Mouse (Mus musculus): ENCODE results near the gene Alyref. TPM values are rescaled to one million over a fixed set of nuclear protein-coding genes. Genes with fewer than 3 reads are reported as not detected.
A peak's percentile ranks its signal among the peaks of the same experiment; 100 is the strongest.

The Alyref gene
- polyA plus RNA-seq (2014; fragmentation: Nextera tagmentation; extraction: Ambion mirVana), result 318 and 352 TPM in 2 replicates

- H3K4me2 ChIP-seq (ENCODE audit: low read length), result peak within 1 kb of the TSS; percentile 87
- ATAC-seq (peak; percentile 99), DNase-seq (ENCODE audit: low spot score) (peak; percentile 98)
- peak within 1 kb of the TSS; percentile 98 for H3K9ac ChIP-seq (ENCODE audit: low read length)
- no peaks in the 10 kb centered on the region for H3K27me3 ChIP-seq (replicated peaks; ENCODE audit: control insufficient read depth, insufficient read depth, low read length)
- peak within 1 kb of the TSS; percentile 97 for H3K4me3 ChIP-seq (ENCODE audit: low read depth, low read length)
- H3K4me1 ChIP-seq (ENCODE audit: control insufficient read depth, insufficient read depth, low read length), result peaks cover 16% of the 10 kb centered on the region
- H3K27ac ChIP-seq (ENCODE audit: low read depth, low read length), result peak within 1 kb of the TSS; percentile 86
- WGBS, result under 1% methylated on average over 88 of the region's 88 CpGs
- no peaks in the 10 kb centered on the region for H3K9me3 ChIP-seq (replicated peaks; ENCODE audit: control insufficient read depth, low read length)
- peaks cover 58% of the 10 kb centered on the region for H3K36me3 ChIP-seq (ENCODE audit: control insufficient read depth, insufficient read depth, low read length)
Observed at GRCm38 (mm10) chr11:120598283-120598989, at the start of gene Alyref, which contains the start of gene Anapc11. TSS of gene Alyref (minus strand) at chr11:120598365. TSS of gene Anapc11 (plus strand) at chr11:120598421.

- ATAC-seq, result no peak
- Histone ChIP-seq H3K9ac (ENCODE audit: low read length) (no peak overlapping the region), H3K4me2 (ENCODE audit: low read length) (no peak overlapping the region), H3K27ac (ENCODE audit: low read depth, low read length) (no peak overlapping the region), H3K27me3 (replicated peaks; ENCODE audit: control insufficient read depth, insufficient read depth, low read length) (peaks cover 8% of the 10 kb centered on the region; the same call in 1 of the 2 replicates), H3K4me3 (ENCODE audit: low read depth, low read length) (no peak overlapping the region), H3K36me3 (ENCODE audit: control insufficient read depth, insufficient read depth, low read length) (no peaks in the 10 kb centered on the region), H3K9me3 (replicated peaks; ENCODE audit: control insufficient read depth, low read length) (no peaks in the 10 kb centered on the region), H3K4me1 (ENCODE audit: control insufficient read depth, insufficient read depth, low read length) (peaks cover 8% of the 10 kb centered on the region)
- 82% methylated on average over 35 of the region's 35 CpGs for WGBS
- no peak for DNase-seq (ENCODE audit: low spot score)
Observed at GRCm38 (mm10) chr11:120647047-120647830, 49.1 kb upstream of the Alyref start.

- Histone ChIP-seq H3K36me3 (ENCODE audit: control insufficient read depth, insufficient read depth, low read length) (no peaks in the 10 kb centered on the region), H3K4me2 (ENCODE audit: low read length) (peak within 1 kb of the TSS; percentile 83), H3K4me3 (ENCODE audit: low read depth, low read length) (peak within 1 kb of the TSS; percentile 46), H3K9ac (ENCODE audit: low read length) (peak within 1 kb of the TSS; percentile 66), H3K27ac (ENCODE audit: low read depth, low read length) (no peak within 1 kb of the TSS), H3K27me3 (replicated peaks; ENCODE audit: control insufficient read depth, insufficient read depth, low read length) (peaks cover 8% of the 10 kb centered on the region; the same call in 1 of the 2 replicates), H3K4me1 (ENCODE audit: control insufficient read depth, insufficient read depth, low read length) (peaks cover 8% of the 10 kb centered on the region), H3K9me3 (replicated peaks; ENCODE audit: control insufficient read depth, low read length) (no peaks in the 10 kb centered on the region)
- DNase-seq (ENCODE audit: low spot score), result peak; percentile 97
- WGBS, result under 1% methylated on average over 15 of the region's 15 CpGs
- ATAC-seq, result peak; percentile 100
Observed at GRCm38 (mm10) chr11:120643601-120643987, 45.4 kb upstream of the Alyref start, which contains the start of gene Pycr1. TSS of gene Pycr1 (minus strand) at chr11:120643769.

- H3K27ac ChIP-seq (ENCODE audit: low read depth, low read length), result no peak overlapping the region
Observed at GRCm38 (mm10) chr11:120642939-120643600, 44.9 kb upstream of the Alyref start.

GRCm38 (mm10) chr11:120641869-120642268 is 43.7 kb upstream of the Alyref start:
- no peak for ATAC-seq
- H3K9me3 ChIP-seq (replicated peaks; ENCODE audit: control insufficient read depth, low read length), result no peaks in the 10 kb centered on the region
- peaks cover 8% of the 10 kb centered on the region for H3K4me1 ChIP-seq (ENCODE audit: control insufficient read depth, insufficient read depth, low read length)
- no peak overlapping the region for H3K4me3 ChIP-seq (ENCODE audit: low read depth, low read length)
- no peak for DNase-seq (ENCODE audit: low spot score)
- WGBS, result 89% methylated on average over 8 of the region's 8 CpGs
- H3K9ac ChIP-seq (ENCODE audit: low read length), result no peak overlapping the region
- no peaks in the 10 kb centered on the region for H3K27me3 ChIP-seq (replicated peaks; ENCODE audit: control insufficient read depth, insufficient read depth, low read length)
- H3K36me3 ChIP-seq (ENCODE audit: control insufficient read depth, insufficient read depth, low read length), result no peaks in the 10 kb centered on the region
- no peak overlapping the region for H3K4me2 ChIP-seq (ENCODE audit: low read length)
- no peak overlapping the region for H3K27ac ChIP-seq (ENCODE audit: low read depth, low read length)

More at GRCm38 (mm10) chr11:120642939-120643600, 44.9 kb upstream of the Alyref start:
- ATAC-seq, result peak; percentile 65
- no peak for DNase-seq (ENCODE audit: low spot score)
- Histone ChIP-seq H3K9ac (ENCODE audit: low read length) (peak overlapping the region; percentile 66), H3K4me3 (ENCODE audit: low read depth, low read length) (peak overlapping the region; percentile 46), H3K4me2 (ENCODE audit: low read length) (peak overlapping the region; percentile 83), H3K27me3 (replicated peaks; ENCODE audit: control insufficient read depth, insufficient read depth, low read length) (peaks cover 7% of the 10 kb centered on the region; the same call in 1 of the 2 replicates), H3K9me3 (replicated peaks; ENCODE audit: control insufficient read depth, low read length) (no peaks in the 10 kb centered on the region), H3K4me1 (ENCODE audit: control insufficient read depth, insufficient read depth, low read length) (peaks cover 8% of the 10 kb centered on the region), H3K36me3 (ENCODE audit: control insufficient read depth, insufficient read depth, low read length) (no peaks in the 10 kb centered on the region)
- WGBS, result 3% methylated on average over 18 of the region's 18 CpGs

- WGBS, result 63% methylated on average over 9 of the region's 9 CpGs
Observed at GRCm38 (mm10) chr11:120641255-120641654, 43.1 kb upstream of the Alyref start.

GRCm38 (mm10) chr11:120634810-120635209 is 36.6 kb upstream of the Alyref start:
- no peak for ATAC-seq
- WGBS, result 76% methylated on average over 5 of the region's 5 CpGs

More at GRCm38 (mm10) chr11:120641255-120641654, 43.1 kb upstream of the Alyref start:
- no peak overlapping the region for H3K9ac ChIP-seq (ENCODE audit: low read length)
- peaks cover 8% of the 10 kb centered on the region for H3K4me1 ChIP-seq (ENCODE audit: control insufficient read depth, insufficient read depth, low read length)
- H3K4me2 ChIP-seq (ENCODE audit: low read length), result no peak overlapping the region
- H3K9me3 ChIP-seq (replicated peaks; ENCODE audit: control insufficient read depth, low read length), result no peaks in the 10 kb centered on the region
- DNase-seq (ENCODE audit: low spot score) (no peak), ATAC-seq (no peak)
- no peak overlapping the region for H3K27ac ChIP-seq (ENCODE audit: low read depth, low read length)
- H3K36me3 ChIP-seq (ENCODE audit: control insufficient read depth, insufficient read depth, low read length), result no peaks in the 10 kb centered on the region
- H3K4me3 ChIP-seq (ENCODE audit: low read depth, low read length), result no peak overlapping the region
- H3K27me3 ChIP-seq (replicated peaks; ENCODE audit: control insufficient read depth, insufficient read depth, low read length), result no peaks in the 10 kb centered on the region

GRCm38 (mm10) chr11:120633520-120634343 is 35.6 kb upstream of the Alyref start, which contains the start of gene Mafg:
TSS of gene Mafg (minus strand) at chr11:120633600.
- peak within 1 kb of the TSS; percentile 82 for H3K27ac ChIP-seq (ENCODE audit: low read depth, low read length)
- peak; percentile 95 for ATAC-seq
- WGBS, result 12% methylated on average over 49 of the region's 58 CpGs
- H3K27me3 ChIP-seq (replicated peaks; ENCODE audit: control insufficient read depth, insufficient read depth, low read length), result no peaks in the 10 kb centered on the region
- no peaks in the 10 kb centered on the region for H3K9me3 ChIP-seq (replicated peaks; ENCODE audit: control insufficient read depth, low read length)
- peaks cover 8% of the 10 kb centered on the region for H3K36me3 ChIP-seq (ENCODE audit: control insufficient read depth, insufficient read depth, low read length)
- H3K4me3 ChIP-seq (ENCODE audit: low read depth, low read length), result peak within 1 kb of the TSS; percentile 97
- peak within 1 kb of the TSS; percentile 81 for H3K4me2 ChIP-seq (ENCODE audit: low read length)
- peak; percentile 98 for DNase-seq (ENCODE audit: low spot score)
- peak within 1 kb of the TSS; percentile 87 for H3K9ac ChIP-seq (ENCODE audit: low read length)
- H3K4me1 ChIP-seq (ENCODE audit: control insufficient read depth, insufficient read depth, low read length), result peaks cover 14% of the 10 kb centered on the region

More at GRCm38 (mm10) chr11:120634810-120635209, 36.6 kb upstream of the Alyref start:
- H3K36me3 ChIP-seq (ENCODE audit: control insufficient read depth, insufficient read depth, low read length), result no peaks in the 10 kb centered on the region
- no peak overlapping the region for H3K27ac ChIP-seq (ENCODE audit: low read depth, low read length)
- no peaks in the 10 kb centered on the region for H3K27me3 ChIP-seq (replicated peaks; ENCODE audit: control insufficient read depth, insufficient read depth, low read length)
- H3K9ac ChIP-seq (ENCODE audit: low read length), result no peak overlapping the region
- no peak overlapping the region for H3K4me3 ChIP-seq (ENCODE audit: low read depth, low read length)
- DNase-seq (ENCODE audit: low spot score), result no peak
- H3K4me2 ChIP-seq (ENCODE audit: low read length), result no peak overlapping the region
- H3K4me1 ChIP-seq (ENCODE audit: control insufficient read depth, insufficient read depth, low read length), result peaks cover 14% of the 10 kb centered on the region
- no peaks in the 10 kb centered on the region for H3K9me3 ChIP-seq (replicated peaks; ENCODE audit: control insufficient read depth, low read length)

All from forebrain, embryonic 14.5 days (tissue).